Mouse (Mus musculus) left cerebral cortex, adult 18-20 months (tissue): ENCODE data around the gene Igflr1. TPM values are rescaled to one million over a fixed set of nuclear protein-coding genes. Genes with fewer than 3 reads are reported as not detected.

Source experiments
- DNase-seq, 2 experiments: peaks; one replicate each; pipeline ENCODE4 v3.0.0; 2021 to 2022; ENCODE audit warnings: low spot score in 2 of 2, mixed read lengths in 1 of 2
- total RNA-seq, 2 experiments: library from RNA; stranded (reverse); gene quantifications; 2 replicates each; pipeline ENCODE4 v1.2.3; 2021

Gene Igflr1
- total RNA-seq, 2 experiments from 2014 or later = 2.9 to 4.7 TPM

DNA sequence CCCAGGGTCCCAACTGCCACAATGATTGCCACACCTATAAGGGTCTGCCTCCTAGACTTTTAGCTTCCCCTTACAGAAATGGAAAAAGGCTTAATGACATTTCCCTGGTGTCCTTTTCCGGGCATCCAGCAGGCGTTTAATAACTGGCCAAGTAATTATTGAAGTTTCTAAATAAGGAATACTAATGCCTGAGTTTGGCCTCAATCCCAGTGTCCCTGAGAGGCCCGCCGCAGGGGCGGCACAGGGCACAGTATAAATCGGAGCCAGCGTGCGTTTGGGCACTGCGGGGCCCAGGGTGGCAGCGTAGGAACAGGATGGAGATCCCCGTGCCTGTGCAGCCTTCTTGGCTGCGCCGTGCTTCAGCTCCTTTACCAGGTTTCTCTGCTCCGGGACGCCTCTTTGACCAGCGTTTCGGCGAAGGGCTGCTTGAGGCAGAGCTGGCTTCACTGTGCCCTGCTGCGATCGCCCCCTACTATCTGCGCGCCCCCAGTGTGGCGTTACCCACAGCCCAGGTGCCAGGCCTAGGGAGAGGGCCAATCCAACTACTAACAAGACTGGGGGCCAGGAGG lies 12.1 kb upstream of the Igflr1 start:
- peak in 1 of 2 experiments; percentile 45 for DNase-seq

DNA sequence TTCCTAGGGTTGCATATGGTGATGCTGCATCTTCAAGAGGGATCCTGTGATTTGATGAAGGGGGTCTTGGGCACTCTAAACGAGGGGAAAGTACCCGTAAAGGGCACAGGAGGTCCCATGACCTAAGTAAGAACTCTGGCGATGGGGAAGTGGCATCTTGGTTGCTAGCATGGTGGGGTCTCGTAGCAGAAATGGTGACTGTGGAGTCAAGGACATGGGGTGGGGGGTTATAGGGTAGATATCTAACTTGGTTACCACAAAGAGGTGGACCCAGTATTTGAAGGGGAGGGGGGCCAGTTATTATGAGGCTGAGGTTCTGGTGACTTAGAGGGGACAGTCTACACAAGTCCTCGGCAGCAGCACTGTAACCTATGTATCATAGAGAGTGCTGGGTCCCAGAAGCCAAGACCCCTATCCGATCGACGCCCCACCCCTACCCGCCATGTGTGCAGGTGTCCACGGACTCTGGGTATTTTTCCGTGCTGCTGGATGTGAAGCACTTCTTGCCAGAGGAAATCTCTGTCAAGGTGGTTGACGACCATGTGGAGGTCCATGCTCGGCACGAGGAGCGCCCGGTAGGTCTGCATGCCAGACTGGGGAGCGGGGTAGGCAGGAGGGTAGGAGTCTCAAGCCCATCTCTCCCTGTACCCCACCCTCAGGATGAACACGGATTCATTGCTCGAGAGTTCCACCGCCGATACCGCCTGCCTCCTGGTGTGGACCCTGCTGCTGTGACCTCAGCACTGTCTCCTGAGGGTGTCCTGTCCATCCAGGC lies 11.2 kb upstream of the Igflr1 start:
- no peak for DNase-seq

- no peak for DNase-seq
Observed at GRCm38 (mm10) chr7:30556894-30557536, 8.2 kb upstream of the Igflr1 start.

DNA sequence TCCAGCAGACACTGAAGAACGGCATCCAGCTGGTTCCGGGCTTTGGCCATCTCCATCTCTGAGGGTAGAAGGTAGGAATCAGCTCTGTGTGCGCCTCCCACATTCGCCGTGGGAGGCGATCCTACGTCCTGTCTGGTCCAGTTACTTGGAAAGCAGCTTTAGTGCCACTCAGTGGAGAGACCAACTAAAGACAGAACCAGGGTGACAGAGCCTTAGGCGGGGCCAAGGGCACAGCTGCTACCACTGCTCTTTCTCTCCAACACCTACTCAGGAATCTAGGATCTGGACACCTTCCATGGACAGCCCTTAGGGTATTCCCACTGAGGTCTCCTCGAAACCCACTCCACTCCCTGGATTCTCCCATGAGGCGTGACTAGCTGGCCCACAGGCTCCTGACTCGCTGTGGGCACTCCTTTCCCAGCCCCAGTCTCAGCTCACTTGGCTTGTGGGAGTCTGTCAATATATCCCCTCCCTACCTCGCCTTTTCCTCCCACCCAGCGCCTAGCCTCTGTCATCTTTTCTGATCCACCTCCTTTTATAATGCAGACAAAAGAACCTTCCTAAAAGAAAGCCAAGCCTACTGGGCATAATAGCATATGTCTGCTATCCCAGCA lies 7.2 kb upstream of the Igflr1 start:
- DNase-seq = peak in 1 of 2 experiments; percentile 40

- DNase-seq = no peak
Observed at GRCm38 (mm10) chr7:30558656-30559442, 6.4 kb upstream of the Igflr1 start.

GRCm38 (mm10) chr7:30559443-30559954 lies 5.7 kb upstream of the Igflr1 start, which contains the start of gene Lin37:
TSS of gene Lin37 (minus strand) at chr7:30559838.
- DNase-seq = peak; percentile 96 to 98

GRCm38 (mm10) chr7:30560296-30560695 lies 4.9 kb upstream of the Igflr1 start:
- no peak for DNase-seq

- DNase-seq = peak in 1 of 2 experiments; percentile 24
Observed at GRCm38 (mm10) chr7:30562526-30563116, 2.6 kb upstream of the Igflr1 start.

GRCm38 (mm10) chr7:30563117-30563905 lies 1.9 kb upstream of the Igflr1 start, which contains the start of the genes U2af1l4, Gm49396 and Psenen:
TSS of gene U2af1l4 (plus strand) at chr7:30563301.
TSS of gene Gm49396 (plus strand) at chr7:30563344.
TSS of gene Psenen (minus strand) at chr7:30563627.
- peak; percentile 95 to 96 for DNase-seq

DNA sequence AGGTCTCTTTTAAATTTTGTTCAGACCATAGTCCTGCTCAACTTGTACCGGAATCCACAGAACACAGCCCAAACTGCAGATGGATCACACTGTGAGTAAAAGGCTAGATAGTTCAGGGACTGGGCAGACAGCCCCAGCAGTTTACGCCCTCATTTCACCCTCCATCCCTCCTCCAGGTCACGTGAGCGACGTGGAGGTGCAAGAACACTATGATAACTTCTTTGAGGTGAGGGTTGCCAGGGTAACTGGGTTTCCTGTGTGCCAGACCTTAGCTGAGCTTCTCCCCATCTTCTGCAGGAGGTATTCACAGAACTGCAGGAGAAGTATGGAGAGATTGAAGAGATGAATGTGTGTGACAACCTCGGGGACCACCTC lies 1.3 kb upstream of the Igflr1 start:
- no peak for DNase-seq

DNA sequence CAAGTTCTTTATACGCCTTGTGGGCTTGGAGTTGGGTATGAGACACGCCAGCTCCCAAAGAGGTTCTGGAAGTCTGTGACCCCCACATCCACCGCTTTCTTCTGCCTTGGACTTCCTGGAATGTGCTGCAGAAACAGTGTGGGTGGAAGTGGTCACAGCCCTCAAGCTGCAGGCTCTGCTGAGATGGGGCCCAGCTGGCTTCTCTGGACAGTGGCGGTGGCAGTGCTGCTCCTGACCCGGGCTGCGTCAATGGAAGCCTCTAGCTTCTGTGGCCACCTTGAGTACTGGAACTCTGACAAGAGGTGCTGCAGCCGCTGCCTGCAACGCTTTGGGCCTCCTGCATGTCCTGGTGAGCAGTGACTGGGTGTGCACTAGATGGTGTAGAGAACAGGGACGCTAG lies 806 bp downstream of the Igflr1 start:
- no peak for DNase-seq

DNA sequence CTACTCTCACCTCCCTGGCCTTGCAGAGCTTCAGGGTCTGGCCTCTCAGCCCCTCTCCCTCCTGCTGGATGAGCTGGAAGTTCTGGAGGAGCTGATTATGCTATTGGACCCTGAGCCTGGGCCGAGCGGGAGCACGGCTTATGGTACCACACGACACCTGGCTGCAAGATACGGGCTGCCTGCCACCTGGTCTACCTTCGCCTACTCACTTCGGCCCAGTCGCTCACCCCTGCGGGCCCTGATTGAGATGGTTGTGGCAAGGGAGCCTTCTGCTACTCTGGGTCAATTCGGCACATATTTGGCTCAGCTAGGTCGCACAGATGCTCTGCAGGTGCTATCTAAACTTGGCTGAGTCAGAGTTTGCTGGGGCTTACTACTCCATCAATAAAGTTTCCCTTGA lies 2.3 kb downstream of the Igflr1 start:
- no peak for DNase-seq

DNA sequence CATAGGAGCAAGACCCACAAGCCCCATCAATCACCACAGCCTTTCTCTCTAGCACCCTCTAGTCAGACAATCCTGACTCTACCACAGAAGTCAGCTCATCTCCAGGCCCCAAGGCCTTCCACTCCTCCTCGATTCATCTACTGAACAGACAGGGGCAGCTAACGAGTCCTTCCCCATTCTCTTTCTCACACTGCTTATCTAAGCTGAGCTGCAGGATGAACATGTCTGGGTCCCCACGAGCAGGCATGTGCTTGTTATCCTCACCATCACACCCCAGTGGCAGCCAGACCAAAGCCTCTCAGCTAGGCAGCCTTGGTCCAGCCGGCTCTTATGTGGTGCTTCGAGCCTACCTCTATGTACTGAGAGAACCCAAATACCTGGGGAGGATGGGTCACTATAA lies 7.2 kb downstream of the Igflr1 start:
- no peak for DNase-seq

DNA sequence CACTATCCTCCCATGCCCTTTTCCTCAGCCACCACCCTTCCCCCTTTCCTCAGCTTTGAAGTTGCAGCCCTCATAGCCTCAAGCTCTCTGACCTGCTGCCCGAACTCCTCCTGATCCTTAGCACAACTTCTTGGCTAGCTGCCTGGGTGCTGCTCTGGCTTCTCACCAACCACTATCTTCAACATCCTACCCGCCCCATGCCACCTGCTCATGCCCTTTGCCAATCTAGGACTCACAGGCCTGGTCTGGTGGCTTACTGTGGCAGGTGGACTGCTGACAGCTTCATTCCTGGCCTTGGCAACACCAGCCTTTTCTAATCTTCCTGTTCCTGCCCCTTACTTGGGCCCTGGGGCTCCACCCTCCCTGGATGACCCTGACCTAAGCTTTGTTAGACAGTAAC lies 7.7 kb downstream of the Igflr1 start:
- no peak for DNase-seq

GRCm38 (mm10) chr7:30579950-30580349 lies 14.7 kb downstream of the Igflr1 start:
- no peak for DNase-seq

- DNase-seq = no peak
Observed at GRCm38 (mm10) chr7:30581547-30581946, 16.3 kb downstream of the Igflr1 start.

GRCm38 (mm10) chr7:30584339-30584738 lies 19.1 kb downstream of the Igflr1 start:
- no peak for DNase-seq

DNA sequence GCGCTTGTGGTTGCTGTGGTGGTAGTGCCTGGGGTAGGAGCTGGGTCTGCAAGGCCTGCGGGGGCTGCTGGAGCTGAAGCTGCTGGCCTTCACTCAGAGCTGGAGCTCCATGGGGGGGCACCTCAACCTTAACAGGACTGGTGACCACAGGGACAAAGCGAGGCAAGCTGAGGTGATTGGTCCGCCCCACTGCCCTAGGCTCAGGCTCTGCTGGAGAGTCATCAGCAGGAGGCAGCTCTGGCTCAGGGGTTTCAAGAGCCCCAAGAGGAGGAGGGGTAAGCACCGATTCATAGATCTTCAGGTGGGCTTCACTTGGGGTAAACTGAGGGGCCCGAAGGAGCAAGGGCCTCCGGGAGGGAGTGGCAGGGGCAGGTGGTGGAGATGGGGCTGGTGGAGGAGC lies 19.9 kb downstream of the Igflr1 start:
- DNase-seq = no peak

DNA sequence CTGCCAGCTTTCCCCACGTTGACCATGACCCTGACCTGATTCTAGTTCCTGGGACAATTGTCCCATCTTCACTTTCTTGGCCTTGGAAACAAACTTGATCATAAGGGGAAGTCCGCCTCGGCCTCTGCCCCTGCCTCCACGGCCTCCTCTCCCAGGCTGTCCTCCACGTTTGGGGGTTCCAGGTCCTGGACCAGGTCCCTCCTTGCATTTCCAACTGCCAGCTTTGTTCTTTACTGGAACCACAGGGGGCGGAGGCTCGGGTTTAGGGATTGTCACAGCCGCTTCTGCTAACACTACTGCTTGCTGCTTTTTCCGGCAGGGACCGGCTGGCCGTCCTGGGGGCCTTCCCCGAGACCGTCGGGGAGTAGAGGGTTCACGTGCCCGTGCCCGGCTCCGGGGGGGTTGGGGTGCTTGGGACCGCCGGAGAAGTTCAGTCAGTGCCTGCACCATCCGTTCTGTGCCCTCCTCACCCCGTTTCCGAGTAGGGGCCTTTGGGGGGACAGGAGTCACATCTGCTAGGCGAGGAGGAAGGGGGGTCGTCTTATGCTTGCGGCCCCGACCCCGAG lies 21.3 kb downstream of the Igflr1 start:
- DNase-seq = no peak
